Mouse (Mus musculus) midbrain, postnatal 0 days (tissue): ENCODE results near the gene Khdc4. TPM values are rescaled to one million over a fixed set of nuclear protein-coding genes. Genes with fewer than 3 reads are reported as not detected.

Source experiments
- ATAC-seq: fragments of 200-750 bp; cut with Nextera tagmentation; 2 replicates; pipeline ENCODE4 v1.8.0; 2017; ENCODE audit warnings: moderate number of reproducible peaks, mild to moderate bottlenecking, moderate TSS enrichment, moderate library complexity; ENCODE audit not compliant: low FRiP score
- DNase-seq: peaks from one replicate; pipeline ENCODE4 v3.0.0-alpha.2; 2015; ENCODE audit warnings: low spot score
- H3K27ac ChIP-seq: fragments of 300-500 bp; sonication (generic); 2 replicates; pipeline ENCODE4 v1.5.1; 2014; ENCODE audit warnings: low read depth, mild to moderate bottlenecking, low read length, mixed read lengths
- H3K27me3 ChIP-seq: fragments of 300-500 bp; sonication (generic); 2 replicates; pipeline ENCODE4 v1.6.1; 2014; ENCODE audit warnings: low read length, control low read depth, mixed read lengths; ENCODE audit not compliant: insufficient read depth
- H3K36me3 ChIP-seq: fragments of 300-500 bp; sonication (generic); 2 replicates; pipeline ENCODE4 v1.6.1; 2014; ENCODE audit warnings: low read length, control low read depth, mixed read lengths; ENCODE audit not compliant: insufficient read depth
- H3K4me1 ChIP-seq: fragments of 300-500 bp; sonication (generic); 2 replicates; pipeline ENCODE4 v1.6.1; 2014; ENCODE audit warnings: mild to moderate bottlenecking, control low read depth, antibody characterized with exemption, low read length, mixed read lengths; ENCODE audit not compliant: insufficient read depth
- H3K4me2 ChIP-seq: fragments of 300-500 bp; sonication (generic); 2 replicates; pipeline ENCODE4 v1.6.1; 2014; ENCODE audit warnings: low read depth, mild to moderate bottlenecking, low read length, mixed read lengths; ENCODE audit not compliant: poor library complexity, severe bottlenecking
- H3K4me3 ChIP-seq: fragments of 300-500 bp; sonication (generic); 2 replicates; pipeline ENCODE4 v1.5.1; 2014; ENCODE audit warnings: low read depth, mild to moderate bottlenecking, low read length, moderate library complexity
- H3K9ac ChIP-seq: fragments of 300-500 bp; sonication (generic); replicated peaks from 2 replicates; pipeline ENCODE4 v1.6.1; 2014; ENCODE audit warnings: mild to moderate bottlenecking, low read length, moderate library complexity, mixed read lengths; ENCODE audit not compliant: poor library complexity, severe bottlenecking
- H3K9me3 ChIP-seq: fragments of 300-500 bp; sonication (generic); 2 replicates; pipeline ENCODE4 v1.6.1; 2016; ENCODE audit warnings: low read length, control low read depth
- CTCF ChIP-seq: IDR thresholded peaks from 2 replicates; pipeline ENCODE4 v1.5.1; 2016; ENCODE audit warnings: antibody characterized with exemption, mild to moderate bottlenecking
- WGBS: fragments of 180-500 bp; shearing (Covaris S2); extraction: QIAGEN DNeasy Blood & Tissue Kit; methylation state at CpG from one replicate; pipeline ENCODE4 v1.1.7; 2014; 5-methylcytosine and 5-hydroxymethylcytosine counted together
- polyA plus RNA-seq: library from polyadenylated mRNA; unstranded; fragments of >200 nt; fragmentation: Nextera tagmentation; extraction: Ambion mirVana; gene quantifications from 2 replicates; pipeline ENCODE4 v1.2.1, GENCODE M21; 2015
- total RNA-seq: library from RNA; depleted of rRNA; stranded (reverse); fragments of >200 nt; gene quantifications from 2 replicates; pipeline ENCODE4 v1.2.3, GENCODE M21; 2014

Khdc4 gene
- total and polyA plus RNA-seq, 2 experiments from 2014 or later, result 70.5 to 71.8 TPM

- H3K4me1 ChIP-seq, result no peaks in the 10 kb centered on the region
- H3K36me3 ChIP-seq, result peaks cover 55% of the 10 kb centered on the region
- no peaks in the 10 kb centered on the region for H3K27me3 ChIP-seq
- DNase-seq (no peak), ATAC-seq (no peak)
- WGBS, result 93% methylated on average over 12 of the region's 12 CpGs
- no peak overlapping the region for H3K4me3 ChIP-seq
- no peak overlapping the region for H3K27ac ChIP-seq
- TF ChIP-seq CTCF, result no peak
- no peak overlapping the region for H3K9ac ChIP-seq
- no peak overlapping the region for H3K4me2 ChIP-seq
- no peaks in the 10 kb centered on the region for H3K9me3 ChIP-seq
These were observed 39.7 kb upstream of the Khdc4 start for GRCm38 (mm10) chr3:88645937-88646336.

- Histone ChIP-seq H3K27me3 (no peaks in the 10 kb centered on the region), H3K9ac (no peak overlapping the region), H3K4me3 (no peak overlapping the region), H3K36me3 (peaks cover 55% of the 10 kb centered on the region), H3K4me1 (no peaks in the 10 kb centered on the region), H3K4me2 (no peak overlapping the region), H3K9me3 (no peaks in the 10 kb centered on the region), H3K27ac (no peak overlapping the region)
- ATAC-seq, result no peak
- DNase-seq, result no peak
- 89% methylated on average over 6 of the region's 6 CpGs for WGBS
- TF ChIP-seq CTCF, result no peak
These were observed 39.1 kb upstream of the Khdc4 start for GRCm38 (mm10) chr3:88646426-88646995.

GRCm38 (mm10) chr3:88647076-88647475, 38.5 kb upstream of the Khdc4 start:
- no peak for TF ChIP-seq CTCF
- ATAC-seq, result no peak
- no peak for DNase-seq
- Histone ChIP-seq H3K27me3 (no peaks in the 10 kb centered on the region), H3K27ac (no peak overlapping the region), H3K4me3 (no peak overlapping the region), H3K9me3 (no peaks in the 10 kb centered on the region), H3K4me2 (no peak overlapping the region), H3K36me3 (peaks cover 54% of the 10 kb centered on the region), H3K9ac (no peak overlapping the region), H3K4me1 (no peaks in the 10 kb centered on the region)
- 87% methylated on average over 3 of the region's 3 CpGs for WGBS

- H3K4me2 ChIP-seq, result no peak overlapping the region
- no peak for DNase-seq
- H3K9me3 ChIP-seq, result no peaks in the 10 kb centered on the region
- H3K27ac ChIP-seq, result no peak overlapping the region
- no peak for ATAC-seq
- no peak overlapping the region for H3K9ac ChIP-seq
- no peaks in the 10 kb centered on the region for H3K27me3 ChIP-seq
- H3K4me1 ChIP-seq, result no peaks in the 10 kb centered on the region
- peaks cover 46% of the 10 kb centered on the region for H3K36me3 ChIP-seq
- no peak for TF ChIP-seq CTCF
- H3K4me3 ChIP-seq, result no peak overlapping the region
- 86% methylated on average over 14 of the region's 14 CpGs for WGBS
These were observed 37.7 kb upstream of the Khdc4 start for GRCm38 (mm10) chr3:88647779-88648413.

GRCm38 (mm10) chr3:88648452-88649168, 37.0 kb upstream of the Khdc4 start:
- no peak for DNase-seq
- no peak overlapping the region for H3K27ac ChIP-seq
- ATAC-seq, result no peak
- no peak for TF ChIP-seq CTCF
- peaks cover 39% of the 10 kb centered on the region for H3K36me3 ChIP-seq
- no peak overlapping the region for H3K4me2 ChIP-seq
- H3K4me1 ChIP-seq, result no peaks in the 10 kb centered on the region
- no peak overlapping the region for H3K4me3 ChIP-seq
- no peak overlapping the region for H3K9ac ChIP-seq
- 84% methylated on average over 12 of the region's 12 CpGs for WGBS
- H3K27me3 ChIP-seq, result no peaks in the 10 kb centered on the region
- no peaks in the 10 kb centered on the region for H3K9me3 ChIP-seq

GRCm38 (mm10) chr3:88649186-88649585, 36.4 kb upstream of the Khdc4 start:
- Histone ChIP-seq H3K9ac (no peak overlapping the region), H3K4me3 (no peak overlapping the region), H3K27ac (no peak overlapping the region), H3K36me3 (peaks cover 34% of the 10 kb centered on the region), H3K9me3 (no peaks in the 10 kb centered on the region), H3K4me2 (no peak overlapping the region), H3K27me3 (no peaks in the 10 kb centered on the region), H3K4me1 (no peaks in the 10 kb centered on the region)
- DNase-seq, result no peak
- ATAC-seq, result no peak
- TF ChIP-seq CTCF, result no peak
- WGBS, result 76% methylated on average over 10 of the region's 10 CpGs
